Comparison of ENCODE assay signal across 15 mouse cellular contexts in the genomic region with DNA sequence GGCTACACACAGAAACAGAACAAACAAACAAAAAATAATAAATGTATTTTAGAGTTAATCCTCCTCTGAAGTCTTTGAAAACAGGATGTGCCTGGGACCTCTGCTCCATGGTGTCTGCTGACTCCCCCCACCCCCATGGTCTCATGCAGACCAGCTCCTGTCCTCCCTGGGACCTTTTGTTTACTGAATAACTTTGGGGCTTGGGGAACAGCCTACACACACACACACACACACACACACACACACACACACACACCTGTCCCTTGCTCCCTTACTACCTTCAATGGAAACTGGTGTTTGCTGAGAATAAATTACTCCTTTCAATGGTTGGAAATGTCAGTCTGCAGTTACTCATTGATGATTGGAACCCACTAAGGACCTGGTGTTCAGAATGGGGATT. TPM values are rescaled to one million over a fixed set of nuclear protein-coding genes. Genes with fewer than 3 reads are reported as not detected.
DNase-seq lines count a peak whose midpoint lies in the region; ATAC-seq and TF ChIP-seq lines count a peak whose summit lies in the region.
"Had no signal": no experiment of that assay in that cellular context is flagged by ENCODE, and none has a peak within 500 bp of the region (broad histone marks: within the 10 kb centered on the region; RNA-seq: fewer than 3 reads in every experiment).

No protein-coding gene starts in this region.

- no peak for TF ChIP-seq EP300 in liver, postnatal 0 days (IDR thresholded peaks at IDR 0.05; ENCODE audit: low read depth)

- H3K4me1 ChIP-seq in midbrain, embryonic 10.5 days = peaks cover 70% of the 10 kb centered on the region
- H3K4me1 ChIP-seq in midbrain, embryonic 14.5 days (ENCODE audit: control insufficient read depth, insufficient read depth, low read length) = peaks cover 9% of the 10 kb centered on the region
- H3K4me1 ChIP-seq in liver, postnatal 0 days (ENCODE audit: insufficient read depth) = peaks cover 16% of the 10 kb centered on the region

- no peak for TF ChIP-seq CTCF in gastrocnemius, adult 2 months (IDR thresholded peaks at IDR 0.05)
- no peak for TF ChIP-seq CTCF in liver, postnatal 0 days (IDR thresholded peaks at IDR 0.05; ENCODE audit: low read depth)
- no peak for TF ChIP-seq CTCF in left cerebral cortex, adult 2 months (IDR thresholded peaks at IDR 0.05)

- ATAC-seq in midbrain, embryonic 14.5 days (ENCODE audit: low FRiP score, low TSS enrichment) = no peak
- no peak for ATAC-seq in liver, postnatal 0 days
- ATAC-seq: forebrain, postnatal 0 days had no signal

- H3K9me3 ChIP-seq in midbrain, embryonic 10.5 days (replicated peaks) = no peaks in the 10 kb centered on the region
- H3K9me3 ChIP-seq in midbrain, embryonic 14.5 days (ENCODE audit: control insufficient read depth, low read length) = no peaks in the 10 kb centered on the region
- no peaks in the 10 kb centered on the region for H3K9me3 ChIP-seq in liver, postnatal 0 days (ENCODE audit: low read length)
- H3K9me3 ChIP-seq: hindbrain, embryonic 15.5 days; lung, embryonic 15.5 days had no signal

- H3K36me3 ChIP-seq in midbrain, embryonic 10.5 days = peaks cover 33% of the 10 kb centered on the region
- H3K36me3 ChIP-seq in midbrain, embryonic 14.5 days (ENCODE audit: control insufficient read depth, insufficient read depth, low read length) = peaks cover 19% of the 10 kb centered on the region
- H3K36me3 ChIP-seq in liver, postnatal 0 days (replicated peaks; ENCODE audit: insufficient read depth, low read length) = peaks cover 28% of the 10 kb centered on the region

- intact Hi-C loops in gastrocnemius, adult 2 months (cut with DNase I) = no loop called here
- intact Hi-C loops in left cerebral cortex, adult 2 months (cut with DNase I) = no loop called here

- H3K4me2 ChIP-seq in midbrain, embryonic 14.5 days (ENCODE audit: low read length) = no peak overlapping the region
- H3K4me2 ChIP-seq in liver, postnatal 0 days (ENCODE audit: low read depth, low read length) = no peak overlapping the region
- H3K4me2 ChIP-seq: hindbrain, embryonic 15.5 days; lung, embryonic 15.5 days had no signal

- no peak overlapping the region for H3K4me3 ChIP-seq in gastrocnemius, adult 2 months
- H3K4me3 ChIP-seq in midbrain, embryonic 10.5 days = no peak overlapping the region
- no peak overlapping the region for H3K4me3 ChIP-seq in midbrain, embryonic 14.5 days (replicated peaks; ENCODE audit: low read depth, low read length)
- H3K4me3 ChIP-seq in liver, postnatal 0 days (ENCODE audit: low read depth, low read length) = no peak overlapping the region
- H3K4me3 ChIP-seq in left cerebral cortex, adult 2 months = no peak overlapping the region
- H3K4me3 ChIP-seq: hindbrain, embryonic 15.5 days; lung, embryonic 15.5 days had no signal

- peak overlapping the region; percentile 85 for H3K27ac ChIP-seq in gastrocnemius, adult 2 months
- peak overlapping the region; percentile 61 for H3K27ac ChIP-seq in midbrain, embryonic 10.5 days (replicated peaks)
- H3K27ac ChIP-seq in midbrain, embryonic 14.5 days (replicated peaks; ENCODE audit: low read depth, low read length) = no peak overlapping the region
- H3K27ac ChIP-seq in liver, postnatal 0 days (ENCODE audit: low read depth) = 0 out of 2 replicates have a peak overlapping the region, but pooled peaks have one; percentile 34
- H3K27ac ChIP-seq in left cerebral cortex, adult 2 months = no peak overlapping the region
- H3K27ac ChIP-seq: hindbrain, embryonic 15.5 days; lung, embryonic 15.5 days had no signal

- no peaks in the 10 kb centered on the region for H3K27me3 ChIP-seq in midbrain, embryonic 10.5 days (ENCODE audit: low read depth, poor library complexity, severe bottlenecking)
- H3K27me3 ChIP-seq in midbrain, embryonic 14.5 days (ENCODE audit: control insufficient read depth, insufficient read depth, low read length) = no peaks in the 10 kb centered on the region
- H3K27me3 ChIP-seq in liver, postnatal 0 days (ENCODE audit: insufficient read depth, low read length) = no peaks in the 10 kb centered on the region
- H3K27me3 ChIP-seq: hindbrain, embryonic 15.5 days; lung, embryonic 15.5 days had no signal

- DNase-seq in gastrocnemius, adult 2 months = no peak
- no peak for DNase-seq in gastrocnemius, postnatal 4 days (ENCODE audit: low spot score in 2 of 2)
- DNase-seq in midbrain, embryonic 10.5 days (ENCODE audit: low spot score) = no peak
- no peak for DNase-seq in midbrain, embryonic 14.5 days
- DNase-seq in kidney, postnatal 25 days = peak; percentile 59 to 81
- DNase-seq in liver, postnatal 0 days = no peak
- DNase-seq in MN1 (ENCODE audit: low spot score) = no peak
- no peak for DNase-seq in left cerebral cortex, adult 2 months (ENCODE audit: extremely low spot score in 1 of 2, low spot score in 2 of 2)
- DNase-seq: cerebellum, adult 2 months; forebrain, postnatal 0 days; gastrocnemius, postnatal 14 days; right cerebral cortex, postnatal 14 days had no signal

- no peak overlapping the region for H3K9ac ChIP-seq in midbrain, embryonic 14.5 days (replicated peaks; ENCODE audit: low read length)
- H3K9ac ChIP-seq in liver, postnatal 0 days (replicated peaks) = no peak overlapping the region
- H3K9ac ChIP-seq: forebrain, postnatal 0 days; hindbrain, embryonic 15.5 days; lung, embryonic 15.5 days had no signal

RNA-seq across cellular contexts. Expression of a gene that starts 15.8 kb away (rescaled TPM):
- 10 to 100 TPM; 48.4 to 63.3 TPM for total RNA-seq in gastrocnemius, adult 2 months (2021)
- total RNA-seq in gastrocnemius, postnatal 4 days (2021) = 100 to 1,000 TPM; 130 to 134 TPM
- polyA plus RNA-seq in midbrain, embryonic 10.5 days (2016; fragmentation: Nextera tagmentation; extraction: Ambion mirVana) = 7.4 and 8.4 TPM in 2 replicates
- polyA plus RNA-seq in midbrain, embryonic 14.5 days (2014; fragmentation: Nextera tagmentation; extraction: Ambion mirVana) = 4.4 and 4.9 TPM in 2 replicates
- 4.9 and 6.0 TPM in 2 replicates for polyA plus RNA-seq in liver, postnatal 0 days (2015; fragmentation: Nextera tagmentation; extraction: Ambion mirVana)
- total RNA-seq in left cerebral cortex, adult 2 months (2021) = 10 to 100 TPM; 19.3 to 20.9 TPM

RNA-seq across cellular contexts. Expression of a gene that starts 24.0 kb away (rescaled TPM):
- 100 to 1,000 TPM; 154 to 224 TPM for total RNA-seq in gastrocnemius, adult 2 months (2021)
- total RNA-seq in gastrocnemius, postnatal 4 days (2021) = 100 to 1,000 TPM; 160 to 165 TPM
- polyA plus RNA-seq in midbrain, embryonic 10.5 days (2016; fragmentation: Nextera tagmentation; extraction: Ambion mirVana) = 108 and 110 TPM in 2 replicates
- polyA plus RNA-seq in midbrain, embryonic 14.5 days (2014; fragmentation: Nextera tagmentation; extraction: Ambion mirVana) = 54.2 and 70.8 TPM in 2 replicates
- 103 and 105 TPM in 2 replicates for polyA plus RNA-seq in liver, postnatal 0 days (2015; fragmentation: Nextera tagmentation; extraction: Ambion mirVana)
- 100 to 1,000 TPM in 1 of 2 experiments, 10 to 100 TPM in 1; 99.4 to 111 TPM for total RNA-seq in left cerebral cortex, adult 2 months (2021)

RNA-seq across cellular contexts. Expression of a gene that starts 48.4 kb away (rescaled TPM):
- 10 to 100 TPM in 1 of 2 experiments, 1 to 10 TPM in 1; 1.8 to 18.9 TPM for total RNA-seq in gastrocnemius, adult 2 months (2021)
- total RNA-seq in gastrocnemius, postnatal 4 days (2021) = 1 to 10 TPM; 4.5 to 6.0 TPM
- polyA plus RNA-seq in midbrain, embryonic 10.5 days (2016; fragmentation: Nextera tagmentation; extraction: Ambion mirVana) = 2.2 and 3.1 TPM in 2 replicates
- 3.3 and 4.5 TPM in 2 replicates for polyA plus RNA-seq in midbrain, embryonic 14.5 days (2014; fragmentation: Nextera tagmentation; extraction: Ambion mirVana)
- 1.0 and 1.9 TPM in 2 replicates for polyA plus RNA-seq in liver, postnatal 0 days (2015; fragmentation: Nextera tagmentation; extraction: Ambion mirVana)
- total RNA-seq in left cerebral cortex, adult 2 months (2021) = 10 to 100 TPM; 10.9 to 12.0 TPM
- total RNA-seq: megakaryocyte, adult 5-6 weeks had no signal

Comparison
In these comparisons a context has a peak if more than half of its experiments do, and no peak if none do; other contexts are left out.
1. H3K27ac ChIP-seq: peak in gastrocnemius, adult 2 months (single experiment), midbrain, embryonic 10.5 days (single experiment) and liver, postnatal 0 days (single experiment); none in midbrain, embryonic 14.5 days (single experiment) and left cerebral cortex, adult 2 months (single experiment).
2. DNase-seq: peak in kidney, postnatal 25 days (2 of 2); none in gastrocnemius, adult 2 months (single experiment), gastrocnemius, postnatal 4 days (0 of 2), midbrain, embryonic 10.5 days (single experiment), midbrain, embryonic 14.5 days (single experiment), liver, postnatal 0 days (single experiment), MN1 (single experiment) and left cerebral cortex, adult 2 months (0 of 2).